Mouse (Mus musculus): ENCODE results near the gene Prkcb. TPM values are rescaled to one million over a fixed set of nuclear protein-coding genes. Genes with fewer than 3 reads are reported as not detected.

Gene Prkcb
- total RNA-seq, 2 experiments from 2014 or later: 20.8 to 22.0 TPM

DNA sequence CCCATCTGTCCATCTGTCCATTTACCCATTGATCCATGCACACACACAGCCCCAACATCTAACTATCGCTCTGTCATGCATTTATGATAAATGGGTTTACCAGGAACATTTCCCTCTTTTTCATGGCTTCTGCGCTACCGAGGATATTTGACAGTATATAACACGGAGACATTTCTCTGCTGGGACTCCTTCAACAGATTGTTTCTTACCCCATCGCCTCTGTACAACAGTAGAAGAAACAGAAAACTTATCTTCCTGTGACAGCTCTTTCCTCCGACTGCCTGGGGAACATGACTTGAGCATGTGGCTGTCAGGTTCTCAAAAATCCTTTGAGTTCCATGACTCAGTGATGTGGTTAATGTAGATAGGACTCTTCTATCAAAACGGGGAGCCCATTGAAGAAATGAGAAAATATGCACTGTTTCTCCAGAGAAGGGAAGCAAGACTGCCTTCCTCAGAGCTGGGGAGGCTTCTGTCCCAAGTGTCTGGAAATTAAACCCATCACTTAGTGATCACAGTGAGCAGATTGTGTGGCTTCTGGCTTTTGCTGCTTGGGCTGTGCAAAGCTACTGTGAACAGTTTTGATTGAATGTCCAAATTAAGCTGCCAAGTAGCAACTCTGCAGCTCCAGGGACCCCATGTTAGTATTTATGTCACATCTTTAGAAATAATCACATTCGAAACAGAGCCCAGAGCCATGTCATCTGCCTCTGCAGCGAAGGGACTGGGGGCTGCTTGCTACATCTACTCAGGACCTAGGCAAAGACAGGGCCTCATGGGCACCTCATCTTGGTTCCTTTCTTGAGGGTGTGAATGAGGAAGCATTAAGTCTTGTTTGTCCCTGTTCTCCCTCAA lies 211.4 kb downstream of the Prkcb start:
- no peak for DNase-seq (ENCODE audit: low spot score in 2 of 2)

DNA sequence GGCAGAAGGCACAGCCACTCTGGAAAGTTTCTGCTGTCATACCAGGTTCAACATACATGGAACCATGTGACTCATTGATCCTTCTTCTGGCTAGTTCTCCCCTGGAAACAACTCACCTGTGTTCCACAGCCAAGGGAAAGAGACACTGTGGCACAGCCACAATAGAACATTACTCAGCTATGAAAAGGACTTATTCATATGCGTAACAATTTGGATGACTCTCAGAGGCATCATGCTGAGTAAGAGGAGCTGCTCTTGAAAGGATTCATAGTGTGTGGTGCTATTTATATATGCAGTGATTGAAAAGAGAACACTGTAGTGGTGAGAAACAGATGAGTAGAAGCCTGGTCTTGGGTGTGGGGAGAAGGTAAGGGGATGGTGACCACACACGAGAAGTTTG lies 217.9 kb downstream of the Prkcb start:
- no peak for DNase-seq (ENCODE audit: low spot score in 2 of 2)

DNA sequence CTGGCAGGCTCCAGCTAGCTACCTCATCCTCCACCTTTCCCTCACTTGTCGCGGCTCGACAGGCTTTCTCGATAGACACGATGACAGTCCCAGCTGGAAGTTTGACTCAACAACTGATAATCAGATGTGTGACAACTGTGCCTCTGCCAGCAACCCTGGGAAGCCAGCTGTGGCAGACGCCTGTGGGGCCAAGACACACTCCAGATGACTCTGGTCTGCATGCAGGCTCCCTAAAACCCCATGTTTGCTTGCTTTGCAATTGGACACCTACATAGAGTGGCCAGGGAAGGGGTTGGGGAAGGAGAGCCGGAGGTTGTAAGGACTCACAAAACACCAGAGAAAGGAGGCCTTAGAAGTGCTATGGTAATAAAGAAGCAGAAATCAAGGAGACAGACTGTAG lies 221.4 kb downstream of the Prkcb start:
- DNase-seq (ENCODE audit: low spot score in 2 of 2): no peak

DNA sequence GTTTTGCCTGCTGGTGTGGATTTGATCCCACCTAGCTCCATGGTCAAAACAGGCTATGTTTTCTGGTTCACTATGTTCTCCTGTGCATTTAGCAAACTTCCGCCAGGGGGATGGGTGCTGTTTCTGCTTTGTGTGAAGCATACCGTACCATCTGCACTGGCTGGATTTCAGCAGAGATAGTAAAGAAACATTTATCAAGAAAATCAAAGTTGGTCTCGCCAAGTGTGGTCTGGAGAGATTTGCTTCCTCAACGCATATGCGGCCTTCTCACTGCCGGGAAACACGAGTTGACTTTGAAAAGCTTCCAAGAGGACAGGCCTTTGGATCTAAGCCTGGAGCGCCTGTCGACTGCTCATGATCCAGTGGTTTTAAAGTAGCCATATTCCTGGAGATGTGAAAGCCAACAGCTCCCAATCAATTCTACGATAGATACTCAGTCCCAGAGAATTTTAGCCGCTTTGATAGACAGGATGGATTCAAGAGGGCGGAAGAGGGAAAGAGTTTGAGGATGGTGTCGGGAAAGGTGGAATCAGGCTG lies 223.9 kb downstream of the Prkcb start:
- no peak for DNase-seq (ENCODE audit: low spot score in 2 of 2)

DNA sequence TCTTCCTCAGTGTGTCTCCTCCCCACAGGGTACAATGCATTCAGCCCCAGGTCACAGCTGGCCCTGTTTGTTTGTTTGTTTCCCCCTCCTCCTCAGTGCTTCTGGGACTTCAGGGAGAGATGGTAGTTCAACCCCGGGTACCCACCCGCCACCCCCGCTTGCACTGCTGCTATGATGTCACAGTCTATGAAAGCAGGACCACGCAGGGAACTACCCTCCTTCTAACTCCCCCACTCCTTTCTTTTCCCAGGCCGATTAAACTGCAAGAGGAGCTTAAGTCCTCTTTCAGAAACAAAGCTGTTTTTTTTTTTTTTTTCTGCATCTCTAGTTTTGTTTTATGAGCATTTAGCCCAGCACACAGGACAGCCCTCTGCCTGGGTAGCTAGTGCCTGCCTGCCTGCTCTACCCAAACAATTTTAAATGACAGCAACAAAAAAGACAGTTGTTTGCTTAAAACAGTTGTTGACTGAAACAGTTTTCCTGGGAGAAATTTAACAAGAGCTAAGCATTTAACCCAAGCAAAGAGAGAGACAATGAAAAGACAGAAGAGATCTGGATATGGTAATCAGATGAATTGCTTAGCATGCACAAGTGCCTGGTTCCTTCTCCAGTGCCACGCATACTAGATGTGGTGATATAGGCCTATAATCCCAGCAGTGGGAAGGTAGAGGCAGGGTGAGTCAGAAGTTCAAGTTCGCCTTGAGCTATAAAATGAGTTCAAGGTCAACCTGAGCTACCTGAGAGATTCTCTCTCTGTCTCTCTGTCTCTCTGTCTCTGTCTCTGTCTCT lies 232.5 kb downstream of the Prkcb start:
- DNase-seq (ENCODE audit: low spot score in 2 of 2): no peak

DNA sequence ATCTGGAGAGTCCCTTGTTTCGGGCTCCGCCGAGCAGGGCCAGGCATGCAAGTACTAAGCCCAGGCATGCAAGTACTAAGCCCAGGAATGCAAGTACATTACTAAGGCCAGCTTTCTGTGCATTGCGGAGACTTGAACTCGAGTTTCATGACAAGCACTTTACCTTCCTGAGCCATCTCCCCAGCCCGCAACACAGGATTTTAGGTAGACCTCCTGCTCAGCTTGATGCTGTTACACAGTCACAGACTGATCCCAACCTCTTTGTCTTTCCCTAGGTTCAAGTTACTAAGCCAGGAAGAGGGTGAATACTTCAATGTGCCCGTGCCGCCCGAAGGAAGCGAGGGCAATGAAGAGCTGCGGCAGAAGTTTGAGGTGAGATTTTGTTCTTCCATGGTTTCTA lies 239.7 kb downstream of the Prkcb start:
- no peak for DNase-seq (ENCODE audit: low spot score in 2 of 2)

DNA sequence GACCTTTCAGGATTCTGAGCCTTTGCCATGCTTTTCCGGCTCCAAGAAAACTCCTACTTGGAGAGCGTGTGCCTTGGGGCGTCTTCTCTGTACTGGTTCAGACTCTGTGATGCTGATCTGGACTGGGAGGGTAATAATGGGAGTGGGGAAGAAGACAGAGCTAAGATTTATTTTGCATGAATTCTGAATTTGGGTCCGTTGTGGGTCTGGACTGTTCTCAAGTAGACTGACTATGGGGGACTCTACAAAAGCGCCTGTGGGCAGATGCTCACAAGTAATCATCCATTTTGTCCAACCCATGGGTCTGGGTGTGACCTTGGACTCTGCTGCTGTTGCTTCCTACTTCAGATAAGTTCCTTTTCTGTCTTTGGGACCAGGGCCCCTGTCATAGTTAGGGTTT lies 240.1 kb downstream of the Prkcb start:
- DNase-seq (ENCODE audit: low spot score in 2 of 2): no peak

DNA sequence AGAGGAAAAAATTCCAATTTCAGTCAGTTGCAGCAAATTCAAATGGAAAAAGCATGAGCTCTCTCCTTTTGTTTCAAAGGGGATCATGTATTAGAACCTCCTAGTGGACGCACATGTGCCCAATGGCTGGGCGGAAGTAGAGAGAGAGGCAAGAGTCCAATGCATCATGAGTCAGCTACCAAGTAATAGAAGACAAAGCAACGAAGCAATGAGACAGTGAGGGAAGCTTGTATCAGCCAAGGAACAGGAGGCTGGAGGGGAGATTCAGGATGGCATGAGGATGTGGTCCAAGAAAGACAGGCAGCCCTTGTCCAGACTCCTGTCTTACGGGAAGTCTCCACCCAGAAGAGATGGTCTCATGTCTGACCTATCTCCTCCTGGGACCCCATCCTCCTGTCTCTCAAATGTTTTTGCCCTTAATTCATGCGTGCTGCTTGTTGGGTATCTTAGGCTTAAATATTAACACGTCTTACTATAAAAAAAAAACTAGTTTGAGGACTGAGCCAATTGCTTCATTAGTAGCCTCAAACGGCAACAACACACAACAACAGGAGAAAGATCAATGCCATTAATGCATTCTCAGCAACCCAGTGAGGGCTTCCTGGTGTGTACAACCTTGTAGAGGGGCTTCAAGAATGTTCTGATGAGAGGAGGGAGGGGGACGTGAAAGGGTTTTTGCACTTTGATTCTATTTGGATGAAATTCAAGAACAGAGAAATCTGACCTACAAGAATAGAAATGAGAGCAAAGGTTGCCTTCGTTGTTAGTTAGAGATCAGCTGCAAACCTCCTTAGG lies 245.2 kb downstream of the Prkcb start:
- no peak for DNase-seq (ENCODE audit: low spot score in 2 of 2)

DNA sequence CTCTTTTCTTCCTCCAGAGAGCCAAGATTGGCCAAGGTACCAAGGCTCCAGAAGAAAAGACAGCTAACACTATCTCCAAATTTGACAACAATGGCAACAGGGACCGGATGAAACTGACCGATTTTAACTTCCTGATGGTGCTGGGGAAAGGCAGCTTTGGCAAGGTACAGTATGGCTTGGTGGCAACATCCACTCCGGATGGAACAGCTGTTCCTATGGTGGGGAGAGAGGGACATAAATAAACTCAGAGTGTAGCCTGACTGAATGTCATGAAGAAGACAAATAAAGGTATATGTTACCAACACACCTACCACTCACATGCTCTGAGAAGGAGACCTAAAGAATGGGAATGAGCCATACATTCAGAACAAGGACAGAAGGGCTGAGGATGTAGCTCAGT lies 256.1 kb downstream of the Prkcb start:
- DNase-seq (ENCODE audit: low spot score in 2 of 2): no peak

DNA sequence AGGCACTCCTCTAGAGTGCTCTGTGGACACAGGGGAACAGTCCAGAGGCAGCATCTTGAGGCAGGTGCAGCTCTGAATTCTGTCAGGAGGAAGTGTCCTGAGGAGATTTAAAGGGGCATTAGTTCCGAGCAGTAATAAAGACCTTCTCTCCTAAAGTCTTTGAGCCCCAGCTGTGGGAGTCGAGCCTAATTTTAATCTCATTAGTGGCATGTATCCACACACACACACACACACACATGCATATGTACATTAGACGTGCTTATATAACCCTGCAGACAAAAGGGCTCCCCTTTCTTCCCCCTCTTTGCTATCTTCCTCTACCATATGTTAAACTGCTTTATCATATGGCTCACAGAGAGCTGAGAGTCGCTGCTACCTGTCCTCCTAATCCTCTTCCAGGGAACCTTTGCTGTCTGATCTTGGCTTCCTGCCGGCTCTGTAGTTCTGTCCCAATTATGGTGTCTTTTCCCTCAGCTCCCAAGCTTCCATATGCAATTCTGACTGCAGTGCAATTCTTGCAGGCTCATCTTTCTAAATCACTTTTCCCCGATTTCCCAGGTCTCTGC lies 268.1 kb downstream of the Prkcb start:
- no peak for DNase-seq (ENCODE audit: low spot score in 2 of 2)

DNA sequence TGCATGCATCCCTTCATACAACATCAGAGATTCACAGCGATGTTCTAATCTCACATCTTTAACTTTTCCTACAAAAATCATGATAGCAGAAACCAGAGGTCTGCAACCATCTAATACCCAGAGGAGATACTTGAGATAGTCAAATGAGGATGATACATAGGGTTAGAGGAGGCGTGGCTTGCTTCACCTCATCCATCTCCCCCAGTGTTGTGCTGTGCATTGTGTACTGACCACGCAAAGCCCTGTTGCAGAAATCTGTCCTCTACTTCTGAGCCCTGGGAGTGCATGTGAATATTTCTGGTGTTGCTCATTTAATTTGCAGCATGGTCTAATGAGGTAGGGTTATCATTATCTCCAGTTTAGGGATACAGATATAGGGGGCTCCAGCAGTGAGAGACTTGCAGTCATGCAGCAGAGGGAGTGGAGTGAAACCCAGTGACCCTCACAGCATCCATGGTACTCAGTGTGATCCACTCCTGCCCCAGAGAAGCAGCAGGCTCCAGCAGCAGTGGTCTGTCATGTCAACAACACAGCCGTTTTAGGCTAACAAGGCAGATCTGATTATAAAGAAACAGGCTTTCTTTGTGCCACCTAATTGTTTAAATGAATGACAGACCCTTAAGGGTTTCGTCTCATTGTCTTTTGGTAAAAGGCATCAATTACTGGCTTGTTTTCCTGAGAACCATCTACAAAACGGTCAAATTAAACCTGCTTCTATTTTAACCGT lies 269.7 kb downstream of the Prkcb start:
- no peak for DNase-seq (ENCODE audit: low spot score in 2 of 2)

DNA sequence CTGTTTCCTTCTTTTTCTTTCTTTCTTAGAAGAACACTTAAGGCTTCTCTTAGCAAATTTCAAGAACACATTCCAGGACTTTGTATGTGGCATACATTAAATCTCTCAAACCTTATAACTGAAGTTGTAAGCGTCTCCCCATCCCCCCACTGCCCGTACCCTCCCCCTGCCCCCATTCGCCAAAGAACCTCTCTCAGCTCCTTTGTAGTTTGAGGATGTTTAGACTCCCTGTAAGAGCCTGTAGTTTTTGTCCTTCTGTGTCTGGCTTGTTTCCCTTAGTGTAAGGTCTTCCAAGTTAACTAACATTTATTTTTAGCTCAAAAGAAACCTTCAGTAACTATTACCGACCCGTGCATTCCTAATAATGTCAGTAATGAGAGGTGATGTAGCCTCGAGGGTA lies 270.4 kb downstream of the Prkcb start:
- DNase-seq (ENCODE audit: low spot score in 2 of 2): no peak

DNA sequence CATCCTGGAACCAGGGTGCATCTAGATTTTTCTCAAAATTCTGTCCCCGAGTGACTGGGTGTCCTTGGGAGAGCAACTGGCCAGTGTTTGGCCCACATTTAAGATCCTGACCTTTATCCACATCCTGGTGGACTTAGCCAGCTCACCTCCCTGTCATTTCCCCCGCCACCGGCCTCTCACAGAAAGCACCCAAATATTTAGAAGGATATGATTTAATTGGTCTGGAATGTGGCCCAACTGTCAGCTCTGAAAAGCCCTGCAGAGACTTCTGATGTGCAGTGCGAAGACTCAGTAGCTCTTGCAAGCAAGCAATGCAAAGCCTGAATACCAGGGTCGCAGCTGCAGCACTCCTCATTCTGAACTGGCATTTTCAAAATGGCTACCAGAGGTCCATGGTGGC lies 274.0 kb downstream of the Prkcb start:
- DNase-seq (ENCODE audit: low spot score in 2 of 2): no peak

DNA sequence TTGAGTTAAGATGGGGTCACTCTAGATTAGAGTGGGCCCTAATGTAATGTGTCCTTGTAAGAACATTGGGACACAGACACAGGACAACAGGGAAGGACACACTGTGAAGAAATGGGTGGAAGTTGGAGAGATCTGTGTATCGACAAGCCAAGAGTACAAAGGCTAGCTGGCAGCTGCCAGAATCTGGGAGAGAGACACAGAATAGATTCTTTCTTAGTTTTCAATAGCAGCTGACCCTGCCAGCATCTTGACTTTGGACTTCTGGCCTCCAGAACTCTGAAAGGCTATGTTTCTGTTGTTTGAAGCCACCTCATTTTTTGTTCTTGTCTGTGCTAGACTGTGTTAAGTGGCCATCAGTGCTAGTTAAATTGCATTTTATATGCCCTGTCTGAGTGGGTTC lies 276.8 kb downstream of the Prkcb start:
- no peak for DNase-seq (ENCODE audit: low spot score in 2 of 2)

DNA sequence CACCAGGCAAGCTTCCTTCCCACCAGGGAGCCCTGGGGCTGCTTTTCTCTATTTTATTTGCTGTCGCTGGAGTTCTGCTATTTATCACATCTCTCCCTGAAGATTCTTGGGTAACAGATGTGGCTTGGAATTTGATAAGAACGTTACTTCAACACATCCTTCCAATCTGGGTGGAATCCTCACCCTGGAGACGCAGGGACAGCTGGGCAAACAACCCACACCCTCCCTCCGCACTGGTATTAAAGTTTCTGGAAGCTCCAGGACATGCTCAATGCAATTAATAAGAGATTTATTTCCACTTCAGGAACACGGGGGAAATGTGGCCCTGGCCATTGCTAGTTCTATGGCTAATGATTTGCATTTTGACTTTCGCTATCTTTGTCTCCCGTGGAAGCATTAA lies 277.5 kb downstream of the Prkcb start:
- DNase-seq (ENCODE audit: low spot score in 2 of 2): no peak

DNA sequence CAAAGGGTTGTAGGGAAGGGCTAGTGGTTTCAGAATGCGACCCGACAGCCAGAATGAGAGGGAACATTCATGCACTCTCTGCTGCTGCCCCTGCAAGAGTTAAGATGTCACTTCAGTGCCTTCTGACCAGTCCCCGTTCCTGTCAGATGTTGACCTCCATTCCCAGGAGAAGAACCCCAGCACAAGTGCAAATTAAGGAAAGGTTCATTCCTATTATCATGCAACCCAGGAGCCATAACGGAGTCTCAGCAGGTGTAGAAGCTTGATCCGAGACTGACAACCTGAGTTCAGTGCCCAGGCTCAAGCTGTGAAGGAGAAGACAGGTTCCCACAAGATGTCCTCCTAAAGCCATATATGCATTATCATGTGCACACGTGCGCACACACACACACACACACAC lies 280.2 kb downstream of the Prkcb start:
- DNase-seq (ENCODE audit: low spot score in 2 of 2): no peak

DNA sequence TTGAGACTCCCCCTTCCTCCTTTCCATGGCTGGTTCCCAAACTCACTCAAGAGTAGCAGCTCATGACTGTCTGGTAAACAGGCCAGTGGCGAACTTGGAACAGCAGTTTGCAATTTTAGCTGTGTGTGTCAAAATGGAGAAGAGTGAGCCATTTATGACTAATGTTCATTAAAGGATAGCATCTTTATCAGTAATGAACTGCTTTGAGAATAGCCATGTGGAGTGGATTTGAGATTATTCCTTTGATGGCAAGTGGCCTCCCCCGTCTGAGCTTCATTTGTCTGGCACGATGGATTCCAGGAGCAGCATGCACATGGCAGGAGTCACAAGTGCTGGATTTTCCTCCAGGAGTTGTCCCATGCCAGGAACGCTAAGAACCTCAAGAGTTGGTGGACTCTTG lies 281.9 kb downstream of the Prkcb start:
- no peak for DNase-seq (ENCODE audit: low spot score in 2 of 2)

DNA sequence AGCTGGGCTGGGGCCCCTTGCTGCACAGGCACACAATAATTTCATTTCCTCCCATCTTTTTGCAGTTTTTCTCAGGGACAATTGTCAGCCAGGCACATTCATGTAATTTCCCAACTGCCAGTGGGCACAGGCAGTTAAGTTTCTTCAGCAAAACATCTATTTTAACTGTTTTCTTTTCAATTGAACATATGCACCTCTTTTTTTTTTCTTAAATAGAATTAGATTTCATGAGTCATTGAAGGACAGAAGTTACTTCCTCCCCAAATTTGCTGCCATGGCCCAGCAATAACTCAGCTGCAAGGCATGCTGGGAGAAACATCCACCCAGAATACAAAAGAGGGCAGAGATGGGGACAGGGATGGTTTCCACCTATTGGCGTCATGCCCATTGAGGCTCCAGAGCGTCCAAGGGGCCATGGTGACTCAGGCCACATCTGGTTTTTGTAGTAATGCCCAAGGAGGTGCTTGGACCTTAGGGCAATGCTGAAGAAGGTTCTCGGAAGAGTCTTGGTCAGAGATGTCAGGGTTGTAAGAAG lies 284.6 kb downstream of the Prkcb start:
- no peak for DNase-seq (ENCODE audit: low spot score in 2 of 2)

DNA sequence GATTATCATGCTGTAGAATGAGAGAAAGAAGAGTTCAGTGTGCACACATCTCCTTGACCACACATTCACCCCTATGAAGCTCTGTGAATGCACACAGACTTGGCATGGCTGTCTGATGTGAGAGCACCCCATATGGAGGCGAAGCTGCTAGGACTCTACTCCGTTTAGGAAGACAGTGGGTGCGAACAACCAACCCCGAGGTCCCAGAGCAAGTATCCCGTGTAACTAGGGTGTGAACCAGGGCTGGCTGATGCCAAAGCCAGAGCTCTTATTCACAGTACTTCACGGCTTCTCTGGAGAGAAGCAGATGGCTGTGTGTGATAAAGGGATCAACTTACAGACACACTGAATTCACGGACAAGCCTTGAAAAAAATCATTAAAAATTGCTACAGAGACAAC lies 285.9 kb downstream of the Prkcb start:
- no peak for DNase-seq (ENCODE audit: low spot score in 2 of 2)

DNA sequence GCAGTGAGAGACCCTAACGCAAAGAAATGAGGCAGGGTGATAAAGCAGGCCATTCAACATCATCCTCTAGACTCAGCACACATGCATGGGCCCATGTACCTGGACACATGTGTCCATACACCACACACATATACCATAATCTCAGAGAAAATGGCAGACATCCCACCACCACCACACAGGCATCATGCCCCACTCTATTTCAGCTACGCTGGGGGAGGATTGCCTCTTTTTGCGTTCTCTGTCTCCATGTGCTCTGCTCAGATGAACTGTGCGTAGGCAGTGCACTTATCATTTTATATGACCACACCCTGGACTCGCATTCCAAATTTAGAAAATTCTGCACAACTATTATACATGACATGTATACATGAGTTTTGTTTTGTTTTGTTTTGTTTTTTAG lies 286.5 kb downstream of the Prkcb start:
- DNase-seq (ENCODE audit: low spot score in 2 of 2): no peak

Measured in adrenal gland, postnatal 4 days (tissue).